Mouse (Mus musculus): ENCODE results near the gene Lipt2. TPM values are rescaled to one million over a fixed set of nuclear protein-coding genes. Genes with fewer than 3 reads are reported as not detected.

The Lipt2 gene
- total and polyA plus RNA-seq, 3 experiments = 5.7 to 6.6 (median 6.0) TPM

- Histone ChIP-seq H3K4me3 (no peak overlapping the region), H3K9ac (ENCODE audit: low read depth, low read length) (no peak overlapping the region), H3K79me2 (replicated peaks; ENCODE audit: control insufficient read depth, insufficient read depth, low read length) (no peaks in the 10 kb centered on the region), H3K36me3 (ENCODE audit: control insufficient read depth, insufficient read depth, low read length) (no peaks in the 10 kb centered on the region), H3K4me1 (ENCODE audit: control insufficient read depth, insufficient read depth, low read length) (no peaks in the 10 kb centered on the region), H3K27ac (no peak overlapping the region), H3K27me3 (ENCODE audit: control insufficient read depth, insufficient read depth, low read length) (no peaks in the 10 kb centered on the region)
- intact Hi-C loops (cut with DNase I) = no loop called here
- no peak for TF ChIP-seq EP300 (IDR thresholded peaks at IDR 0.05; ENCODE audit: insufficient read depth, low read depth, low read length)
- no peak for DNase-seq
- 46% methylated on average over 11 of the region's 11 CpGs for WGBS
Observed at GRCm38 (mm10) chr7:100168654-100169053, 9.6 kb downstream of the Lipt2 start.

GRCm38 (mm10) chr7:100170756-100171155 is 11.7 kb downstream of the Lipt2 start:
- no peaks in the 10 kb centered on the region for H3K79me2 ChIP-seq (replicated peaks; ENCODE audit: control insufficient read depth, insufficient read depth, low read length)
- H3K36me3 ChIP-seq (ENCODE audit: control insufficient read depth, insufficient read depth, low read length) = no peaks in the 10 kb centered on the region
- no peak overlapping the region for H3K27ac ChIP-seq
- H3K4me3 ChIP-seq = no peak overlapping the region
- no peak for TF ChIP-seq POLR2A (IDR thresholded peaks at IDR 0.05; ENCODE audit: insufficient read depth, low read depth, low read length)
- TF ChIP-seq EP300 (IDR thresholded peaks at IDR 0.05; ENCODE audit: insufficient read depth, low read depth, low read length) = no peak
- no peak for TF ChIP-seq CTCF (IDR thresholded peaks at IDR 0.05)
- DNase-seq = no peak
- intact Hi-C loops (cut with DNase I) = no loop called here
- H3K9ac ChIP-seq (ENCODE audit: low read depth, low read length) = no peak overlapping the region
- WGBS = 62% methylated on average over 4 of the region's 4 CpGs
- no peaks in the 10 kb centered on the region for H3K27me3 ChIP-seq (ENCODE audit: control insufficient read depth, insufficient read depth, low read length)
- H3K4me1 ChIP-seq (ENCODE audit: control insufficient read depth, insufficient read depth, low read length) = no peaks in the 10 kb centered on the region

- Histone ChIP-seq H3K27me3 (ENCODE audit: control insufficient read depth, insufficient read depth, low read length) (peaks cover 3% of the 10 kb centered on the region; the same call in 1 of the 2 replicates), H3K9ac (ENCODE audit: low read depth, low read length) (no peak within 1 kb of the TSS), H3K4me1 (ENCODE audit: control insufficient read depth, insufficient read depth, low read length) (peaks cover 1% of the 10 kb centered on the region; the same call in 1 of the 2 replicates), H3K36me3 (ENCODE audit: control insufficient read depth, insufficient read depth, low read length) (no peaks in the 10 kb centered on the region), H3K79me2 (replicated peaks; ENCODE audit: control insufficient read depth, insufficient read depth, low read length) (no peaks in the 10 kb centered on the region), H3K27ac (no peak within 1 kb of the TSS), H3K4me3 (no peak within 1 kb of the TSS)
- intact Hi-C loops (cut with DNase I) = no loop called here
- TF ChIP-seq EP300 (IDR thresholded peaks at IDR 0.05; ENCODE audit: insufficient read depth, low read depth, low read length) (no peak), POLR2A (IDR thresholded peaks at IDR 0.05; ENCODE audit: insufficient read depth, low read depth, low read length) (no peak), CTCF (IDR thresholded peaks at IDR 0.05) (no peak)
- 72% methylated on average over 3 of the region's 3 CpGs for WGBS
- no peak for DNase-seq
Observed at GRCm38 (mm10) chr7:100176269-100176668, 17.2 kb downstream of the Lipt2 start, which contains the start of gene Kcne3. Gene Kcne3 (plus strand): TSS chr7:100176502.

GRCm38 (mm10) chr7:100178016-100178890 is 19.2 kb downstream of the Lipt2 start:
- intact Hi-C loops (cut with DNase I) = no loop called here
- H3K9ac ChIP-seq (ENCODE audit: low read depth, low read length) = 0 out of 2 replicates have a peak overlapping the region, but pooled peaks have one; percentile 13
- no peaks in the 10 kb centered on the region for H3K79me2 ChIP-seq (replicated peaks; ENCODE audit: control insufficient read depth, insufficient read depth, low read length)
- TF ChIP-seq POLR2A (IDR thresholded peaks at IDR 0.05; ENCODE audit: insufficient read depth, low read depth, low read length) (0 out of 2 replicates have a peak, but pooled peaks have one; percentile 29), CTCF (IDR thresholded peaks at IDR 0.05) (no peak)
- H3K4me3 ChIP-seq = peak overlapping the region; percentile 45
- H3K27me3 ChIP-seq (ENCODE audit: control insufficient read depth, insufficient read depth, low read length) = peaks cover 3% of the 10 kb centered on the region; the same call in 1 of the 2 replicates
- no peak overlapping the region; the same call in 1 of the 2 replicates for H3K27ac ChIP-seq
- H3K4me1 ChIP-seq (ENCODE audit: control insufficient read depth, insufficient read depth, low read length) = peaks cover 1% of the 10 kb centered on the region; the same call in 1 of the 2 replicates
- no peaks in the 10 kb centered on the region for H3K36me3 ChIP-seq (ENCODE audit: control insufficient read depth, insufficient read depth, low read length)
- 8% methylated on average over 30 of the region's 30 CpGs for WGBS
- peak; percentile 71 for DNase-seq

GRCm38 (mm10) chr7:100178891-100179233 is 19.8 kb downstream of the Lipt2 start:
- 1% methylated on average over 15 of the region's 15 CpGs for WGBS
- Histone ChIP-seq H3K4me1 (ENCODE audit: control insufficient read depth, insufficient read depth, low read length) (peaks cover 1% of the 10 kb centered on the region; the same call in 1 of the 2 replicates), H3K36me3 (ENCODE audit: control insufficient read depth, insufficient read depth, low read length) (no peaks in the 10 kb centered on the region), H3K4me3 (peak overlapping the region; percentile 45), H3K27me3 (ENCODE audit: control insufficient read depth, insufficient read depth, low read length) (peaks cover 3% of the 10 kb centered on the region; the same call in 1 of the 2 replicates), H3K79me2 (replicated peaks; ENCODE audit: control insufficient read depth, insufficient read depth, low read length) (no peaks in the 10 kb centered on the region), H3K27ac (no peak overlapping the region), H3K9ac (ENCODE audit: low read depth, low read length) (0 out of 2 replicates have a peak overlapping the region, but pooled peaks have one; percentile 8)
- DNase-seq = peak in 1 of 2 experiments; percentile 22
- intact Hi-C loops (cut with DNase I) = no loop called here
- no peak for TF ChIP-seq CTCF (IDR thresholded peaks at IDR 0.05)

GRCm38 (mm10) chr7:100179394-100179793 is 20.3 kb downstream of the Lipt2 start:
- H3K27ac ChIP-seq = no peak overlapping the region
- H3K4me3 ChIP-seq = no peak overlapping the region; the same call in 1 of the 2 replicates
- no peak for DNase-seq
- intact Hi-C loops (cut with DNase I) = no loop called here
- H3K4me1 ChIP-seq (ENCODE audit: control insufficient read depth, insufficient read depth, low read length) = peaks cover 1% of the 10 kb centered on the region; the same call in 1 of the 2 replicates
- H3K79me2 ChIP-seq (replicated peaks; ENCODE audit: control insufficient read depth, insufficient read depth, low read length) = no peaks in the 10 kb centered on the region
- no peak for TF ChIP-seq EP300 (IDR thresholded peaks at IDR 0.05; ENCODE audit: insufficient read depth, low read depth, low read length)
- TF ChIP-seq POLR2A (IDR thresholded peaks at IDR 0.05; ENCODE audit: insufficient read depth, low read depth, low read length) = no peak
- no peak for TF ChIP-seq CTCF (IDR thresholded peaks at IDR 0.05)
- 54% methylated on average over 7 of the region's 7 CpGs for WGBS
- H3K36me3 ChIP-seq (ENCODE audit: control insufficient read depth, insufficient read depth, low read length) = no peaks in the 10 kb centered on the region
- H3K9ac ChIP-seq (ENCODE audit: low read depth, low read length) = no peak overlapping the region
- H3K27me3 ChIP-seq (ENCODE audit: control insufficient read depth, insufficient read depth, low read length) = peaks cover 3% of the 10 kb centered on the region; the same call in 1 of the 2 replicates

Data from heart, adult 2 months (tissue).